Mouse (Mus musculus): ENCODE measurements at regions not wholly inside any gene's neighbourhood (a gene's known extent, or its start where the extent isn't known, plus 50 kb on each side); places are given as distances from the start of the nearest gene placed in this dataset.
"Not testable (repeated sequence)": the region's sequence is repeated elsewhere in the genome, so short reads cannot be mapped to it uniquely, and the experiment has no call there.

- Histone ChIP-seq H3K27ac (peak overlapping the region; percentile 55), H3K4me3 (no peak overlapping the region)
- TF ChIP-seq CTCF (IDR thresholded peaks at IDR 0.05) = no peak
- intact Hi-C loops (cut with DNase I) = loop anchor here (1.0 kb wide), 1 partner anchor 87 kb away; no protein-coding TSS in a partner anchor
- DNase-seq (ENCODE audit: extremely low spot score in 1 of 2, low spot score in 2 of 2) = peak; percentile 12 to 30
These were observed 86.3 kb upstream of the Dyrk2 start for GRCm38 (mm10) chr10:118956352-118956751.

DNA sequence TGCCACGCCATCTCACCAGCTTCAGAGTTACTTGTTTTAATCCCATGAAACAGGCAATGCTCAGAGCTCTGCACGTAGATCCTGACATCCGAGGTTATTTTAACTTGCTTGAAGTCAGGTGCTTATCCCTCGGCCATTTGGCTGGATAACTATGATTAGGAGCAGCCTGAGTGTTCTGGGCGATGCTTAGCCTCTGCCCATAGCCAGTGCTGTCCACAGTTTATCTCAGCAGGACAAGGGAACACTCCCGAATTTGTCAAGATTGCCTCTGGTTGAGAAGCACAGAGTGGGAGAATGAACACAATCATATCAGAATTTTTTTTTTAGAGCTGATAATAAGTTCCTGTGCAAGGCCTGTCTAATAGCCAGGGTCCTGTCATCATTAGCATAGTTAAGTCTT lies 83.4 kb upstream of the Dyrk2 start:
- Histone ChIP-seq H3K27ac (no peak overlapping the region), H3K4me3 (no peak overlapping the region)
- intact Hi-C loops (cut with DNase I) = no loop called here
- DNase-seq (ENCODE audit: extremely low spot score in 1 of 2, low spot score in 2 of 2) = no peak
- no peak for TF ChIP-seq CTCF (IDR thresholded peaks at IDR 0.05)

GRCm38 (mm10) chr10:118952756-118953155 lies 82.7 kb upstream of the Dyrk2 start:
- no peak for TF ChIP-seq CTCF (IDR thresholded peaks at IDR 0.05)
- no peak for DNase-seq (ENCODE audit: extremely low spot score in 1 of 2, low spot score in 2 of 2)
- Histone ChIP-seq H3K27ac (no peak overlapping the region), H3K4me3 (no peak overlapping the region)
- intact Hi-C loops (cut with DNase I) = no loop called here

DNA sequence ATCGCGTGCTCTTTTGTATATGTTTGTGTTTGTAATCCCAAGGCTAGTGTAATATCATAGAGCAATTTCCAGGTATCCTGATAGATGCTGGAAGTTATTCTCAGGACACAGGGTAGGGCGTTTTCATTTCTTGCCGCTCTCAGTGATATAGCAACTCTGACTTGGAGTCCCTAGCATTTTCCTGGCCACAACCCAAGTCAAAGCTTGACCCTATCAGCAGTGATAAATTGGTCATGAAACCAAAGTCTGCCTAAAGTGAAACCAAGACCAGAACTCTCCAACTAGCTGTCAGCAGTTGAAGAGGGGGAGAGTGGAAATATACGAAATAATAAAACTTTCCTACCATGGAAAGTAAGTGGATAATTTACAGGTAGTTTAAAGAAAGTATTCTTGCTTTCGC lies 77.7 kb upstream of the Dyrk2 start:
- H3K4me3 ChIP-seq = no peak overlapping the region
- no peak for DNase-seq (ENCODE audit: extremely low spot score in 1 of 2, low spot score in 2 of 2)
- intact Hi-C loops (cut with DNase I) = no loop called here

DNA sequence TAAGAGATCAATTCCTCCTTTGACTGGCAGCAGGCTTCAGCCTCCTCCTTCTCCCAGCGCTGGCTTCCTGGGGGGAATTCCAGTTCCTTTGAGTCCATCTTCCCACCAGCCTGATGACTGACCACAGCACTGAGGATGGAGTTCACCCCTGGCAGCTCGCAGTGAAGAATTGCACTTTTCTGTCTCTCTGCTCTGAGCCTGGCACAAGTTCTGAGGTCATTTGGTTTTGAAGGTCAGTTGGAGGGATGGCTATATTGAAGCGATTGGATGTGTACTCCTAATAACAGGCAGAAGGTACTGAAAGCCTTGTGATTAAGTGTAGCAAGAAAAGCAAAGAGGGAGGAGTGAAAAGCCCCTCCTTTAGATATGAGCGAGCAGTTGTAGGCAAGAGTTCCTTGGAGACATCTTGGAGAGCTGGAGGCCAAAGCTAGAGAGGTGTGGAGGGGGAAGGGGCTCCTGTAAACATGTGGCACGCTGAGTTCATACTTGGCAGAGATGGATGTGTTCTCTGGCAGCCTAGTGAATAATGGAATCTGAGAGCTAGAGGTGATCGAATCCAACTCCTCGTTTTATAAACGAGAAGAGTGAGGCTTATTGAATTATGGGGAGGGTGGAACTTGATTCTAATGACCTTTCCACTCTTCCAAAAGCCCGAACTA lies 77.1 kb upstream of the Dyrk2 start:
- no peak for DNase-seq (ENCODE audit: extremely low spot score in 1 of 2, low spot score in 2 of 2)
- no peak overlapping the region for H3K4me3 ChIP-seq
- H3K27ac ChIP-seq = no peak overlapping the region
- TF ChIP-seq CTCF (IDR thresholded peaks at IDR 0.05) = no peak
- intact Hi-C loops (cut with DNase I) = no loop called here

More for the DNA sequence above, 77.7 kb upstream of the Dyrk2 start:
- no peak for TF ChIP-seq CTCF (IDR thresholded peaks at IDR 0.05)
- H3K27ac ChIP-seq = no peak overlapping the region

GRCm38 (mm10) chr10:118927316-118927715 lies 57.3 kb upstream of the Dyrk2 start:
- Histone ChIP-seq H3K4me3 (no peak overlapping the region), H3K27ac (no peak overlapping the region)
- TF ChIP-seq CTCF (IDR thresholded peaks at IDR 0.05) = no peak
- DNase-seq (ENCODE audit: extremely low spot score in 1 of 2, low spot score in 2 of 2) = no peak
- intact Hi-C loops (cut with DNase I) = no loop called here

- Histone ChIP-seq H3K27ac (no peak overlapping the region), H3K4me3 (no peak overlapping the region)
- no peak for TF ChIP-seq CTCF (IDR thresholded peaks at IDR 0.05)
- intact Hi-C loops (cut with DNase I) = no loop called here
- no peak for DNase-seq (ENCODE audit: extremely low spot score in 1 of 2, low spot score in 2 of 2)
These were observed 53.6 kb upstream of the Dyrk2 start for GRCm38 (mm10) chr10:118923473-118924185.

- H3K27ac ChIP-seq; DNase-seq (ENCODE audit: extremely low spot score in 1 of 2, low spot score in 2 of 2); H3K4me3 ChIP-seq; intact Hi-C loops (cut with DNase I): not testable (repeated sequence)
These were observed 52.1 kb upstream of the Dyrk2 start for GRCm38 (mm10) chr10:118922120-118922519.
